Mouse (Mus musculus): ENCODE measurements around the gene Mtch2. TPM values are rescaled to one million over a fixed set of nuclear protein-coding genes. Genes with fewer than 3 reads are reported as not detected.
"Not testable (repeated sequence)": the region's sequence is repeated elsewhere in the genome, so short reads cannot be mapped to it uniquely, and the experiment has no call there.

Mtch2 gene
- 100 to 1,000 TPM; 146 to 150 TPM for total RNA-seq (2021)

DNA sequence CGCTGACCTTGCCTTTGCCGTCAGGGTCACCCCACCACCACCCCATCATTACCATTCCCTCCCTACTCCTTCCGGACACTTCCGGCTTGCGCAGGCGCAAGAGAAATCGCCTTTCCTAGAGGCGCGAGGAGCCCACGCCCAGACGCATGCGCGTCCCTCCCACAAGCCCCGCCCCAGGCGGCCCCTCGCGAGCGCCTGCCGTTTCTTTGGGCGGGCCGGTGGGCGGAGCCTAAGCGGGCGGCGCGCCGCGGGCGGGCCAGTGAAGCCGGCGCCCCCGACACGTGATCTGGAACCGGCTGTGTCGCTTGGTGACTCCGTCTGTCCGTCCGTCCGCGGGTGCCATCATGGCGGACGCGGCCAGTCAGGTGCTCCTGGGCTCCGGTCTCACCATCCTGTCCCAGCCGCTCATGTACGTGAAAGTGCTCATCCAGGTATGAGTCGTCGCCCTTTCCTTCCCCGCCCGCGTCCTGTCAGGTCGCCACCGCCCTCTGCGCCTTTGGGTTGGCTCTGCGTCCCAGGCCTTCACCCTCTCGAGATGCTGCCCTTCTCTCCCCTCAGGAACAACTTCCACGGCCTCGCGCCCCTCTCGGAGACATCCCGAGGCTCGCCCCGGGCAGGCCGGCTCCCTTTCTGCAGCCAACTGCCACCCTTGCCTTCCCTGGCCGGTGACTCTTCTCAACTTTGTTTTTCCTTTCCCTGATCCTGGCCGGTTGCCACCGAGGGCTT, at the start of gene Mtch2:
TSS of gene Mtch2 (plus strand) at position 201 of the 726 bp plus-strand sequence.
- DNase-seq (ENCODE audit: extremely low spot score in 1 of 2, low spot score in 2 of 2): peak; percentile 95 to 99
- intact Hi-C loops (cut with DNase I): loop anchor here (5.0 kb wide), 1 partner anchor 65 kb away; the partner anchor contains the start of gene Agbl2

GRCm38 (mm10) chr2:90808241-90809126, 38.5 kb upstream of the Mtch2 start:
- DNase-seq (ENCODE audit: extremely low spot score in 1 of 2, low spot score in 2 of 2): no peak
- intact Hi-C loops (cut with DNase I): no loop called here

GRCm38 (mm10) chr2:90810751-90811150, 36.2 kb upstream of the Mtch2 start:
- no peak for DNase-seq (ENCODE audit: extremely low spot score in 1 of 2, low spot score in 2 of 2)
- intact Hi-C loops (cut with DNase I): no loop called here

DNA sequence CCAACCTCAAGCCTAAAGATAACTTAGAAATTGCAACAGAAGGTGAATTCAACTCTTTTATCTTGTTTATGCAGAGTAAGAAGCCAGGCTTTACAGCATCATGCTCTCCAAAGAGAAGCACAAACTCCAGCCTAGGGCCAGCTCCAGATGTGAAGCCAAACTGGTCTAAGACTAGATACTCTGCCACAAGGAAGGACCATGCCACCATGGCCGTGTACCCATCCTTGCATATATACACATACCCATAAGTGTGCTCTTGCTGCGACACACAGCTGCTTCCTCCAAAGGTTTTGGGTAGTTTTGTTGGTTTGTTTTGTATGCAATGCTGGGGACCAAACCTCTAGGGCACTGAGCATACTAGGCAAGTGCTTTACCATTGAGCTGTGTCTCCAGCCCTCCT, 31.7 kb upstream of the Mtch2 start:
- intact Hi-C loops (cut with DNase I): no loop called here
- no peak for DNase-seq (ENCODE audit: extremely low spot score in 1 of 2, low spot score in 2 of 2)

GRCm38 (mm10) chr2:90816144-90816543, 30.8 kb upstream of the Mtch2 start:
- intact Hi-C loops (cut with DNase I): no loop called here
- no peak for DNase-seq (ENCODE audit: extremely low spot score in 1 of 2, low spot score in 2 of 2)

DNA sequence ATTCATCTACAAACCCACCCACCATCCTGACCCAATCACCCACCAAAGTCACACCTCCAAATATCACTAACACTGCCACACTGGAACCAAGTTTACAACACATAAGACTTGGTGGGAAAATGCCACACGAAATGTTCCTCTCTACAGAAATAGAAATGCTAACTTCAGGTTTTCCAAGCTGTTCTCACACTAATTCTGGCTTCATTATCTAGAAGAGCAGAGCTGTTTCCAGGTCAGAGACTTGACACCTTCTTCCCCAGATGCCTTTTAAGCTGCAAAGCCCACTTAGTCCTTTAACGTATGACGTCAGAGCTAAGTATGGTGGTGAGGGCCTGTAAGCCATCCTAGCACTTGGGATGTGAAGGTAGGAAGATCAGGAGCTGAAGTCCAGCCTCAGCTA, 28.2 kb upstream of the Mtch2 start:
- intact Hi-C loops (cut with DNase I): no loop called here
- no peak for DNase-seq (ENCODE audit: extremely low spot score in 1 of 2, low spot score in 2 of 2)

GRCm38 (mm10) chr2:90820894-90821293, 26.1 kb upstream of the Mtch2 start:
- intact Hi-C loops (cut with DNase I): no loop called here
- no peak for DNase-seq (ENCODE audit: extremely low spot score in 1 of 2, low spot score in 2 of 2)

DNA sequence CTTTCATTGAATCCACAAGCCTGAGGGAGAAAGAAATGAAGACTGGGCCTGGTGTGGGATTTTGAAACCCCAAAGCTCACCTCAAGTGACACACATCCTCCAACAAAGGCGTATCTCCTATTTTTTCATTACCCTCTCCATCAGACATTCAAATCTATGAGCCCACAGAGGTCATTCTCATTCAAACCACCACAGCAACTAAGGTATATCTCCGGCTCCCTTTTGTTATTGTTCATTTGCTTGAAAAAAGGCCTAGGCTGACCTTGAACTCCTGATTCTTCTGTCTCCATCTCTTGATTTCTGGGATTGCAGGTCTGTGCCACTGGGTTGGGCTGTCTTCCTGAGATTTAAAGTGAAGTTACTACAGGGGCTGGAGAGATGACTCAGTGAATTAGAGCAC, 24.0 kb upstream of the Mtch2 start:
- DNase-seq (ENCODE audit: extremely low spot score in 1 of 2, low spot score in 2 of 2): no peak
- intact Hi-C loops (cut with DNase I): no loop called here

GRCm38 (mm10) chr2:90823781-90824180, 23.2 kb upstream of the Mtch2 start:
- DNase-seq (ENCODE audit: extremely low spot score in 1 of 2, low spot score in 2 of 2): no peak

DNA sequence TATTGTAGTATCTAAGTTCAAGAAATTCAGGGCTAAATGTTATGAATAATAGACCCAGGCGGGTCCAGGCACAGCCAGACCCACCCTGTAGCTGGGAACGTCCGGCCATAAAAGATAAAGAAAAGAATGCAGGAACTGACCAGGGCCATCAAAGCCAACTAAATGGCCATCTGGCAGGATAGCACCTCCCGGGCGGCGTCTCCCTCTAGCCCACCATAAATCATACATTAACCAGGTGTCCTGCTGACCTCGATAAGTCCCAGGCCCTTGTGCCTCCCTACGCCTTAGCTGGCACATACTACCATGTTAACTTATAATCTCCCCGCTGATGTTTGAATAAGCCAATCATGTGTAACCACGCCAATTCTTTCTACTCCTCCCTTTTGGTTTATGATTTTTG, 22.4 kb upstream of the Mtch2 start:
- intact Hi-C loops (cut with DNase I); DNase-seq (ENCODE audit: extremely low spot score in 1 of 2, low spot score in 2 of 2): not testable (repeated sequence)

More at GRCm38 (mm10) chr2:90823781-90824180, 23.2 kb upstream of the Mtch2 start:
- intact Hi-C loops (cut with DNase I): no loop called here

DNA sequence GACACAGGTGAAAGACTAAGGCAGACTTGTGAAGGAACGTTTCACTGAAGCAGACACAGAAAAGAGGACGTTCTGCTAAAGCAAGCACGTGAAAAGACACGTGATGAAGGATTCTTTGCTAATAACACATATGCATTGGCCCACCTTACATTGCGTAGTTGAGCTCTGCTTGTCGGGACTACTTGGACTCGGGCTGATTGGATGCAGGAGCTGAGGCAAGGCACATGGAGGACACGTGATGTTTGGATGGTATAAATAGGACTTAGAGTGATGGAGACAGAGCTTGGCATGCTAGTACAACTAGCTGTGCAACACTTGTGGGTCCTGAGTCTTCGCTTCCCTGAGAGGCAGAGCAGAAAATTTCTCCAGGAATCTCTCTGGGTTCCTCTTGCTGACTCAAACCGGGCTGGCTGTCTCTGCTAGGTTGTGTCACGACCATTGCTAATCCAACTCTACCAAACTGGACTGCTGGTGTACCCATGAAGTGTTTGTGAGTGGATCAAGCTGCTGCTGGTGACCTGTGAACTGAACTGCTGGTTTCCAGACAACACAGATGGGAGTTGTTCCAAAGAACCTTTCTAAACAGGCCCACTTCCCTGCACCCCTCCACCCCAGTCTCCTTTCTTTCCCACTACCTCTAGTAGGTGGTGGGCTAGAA, 21.3 kb upstream of the Mtch2 start:
- intact Hi-C loops (cut with DNase I): no loop called here
- no peak for DNase-seq (ENCODE audit: extremely low spot score in 1 of 2, low spot score in 2 of 2)

DNA sequence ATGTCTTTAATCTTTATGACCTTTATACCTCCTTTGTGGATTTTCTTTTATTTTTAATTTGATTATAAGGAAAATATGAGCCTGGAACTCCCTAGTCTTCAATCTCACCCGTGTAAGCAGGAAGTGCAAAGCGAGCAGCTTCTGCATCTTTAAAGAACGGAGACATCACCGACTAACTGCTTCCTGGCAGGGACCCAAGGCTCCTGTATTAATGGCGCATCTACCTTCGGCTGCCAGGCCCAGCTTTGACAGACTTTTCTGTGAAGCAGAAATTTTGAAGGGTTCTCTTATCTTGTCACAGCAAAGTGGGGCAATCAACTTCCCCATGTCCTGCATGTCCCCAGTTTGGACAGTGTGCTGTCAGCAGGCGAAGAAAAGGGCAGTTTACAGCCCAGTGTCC, 18.2 kb upstream of the Mtch2 start:
- no peak for DNase-seq (ENCODE audit: extremely low spot score in 1 of 2, low spot score in 2 of 2)
- intact Hi-C loops (cut with DNase I): no loop called here

- DNase-seq (ENCODE audit: extremely low spot score in 1 of 2, low spot score in 2 of 2): no peak
Measured at GRCm38 (mm10) chr2:90833502-90833901, 13.5 kb upstream of the Mtch2 start.

GRCm38 (mm10) chr2:90838621-90839020, 8.3 kb upstream of the Mtch2 start:
- DNase-seq (ENCODE audit: extremely low spot score in 1 of 2, low spot score in 2 of 2): no peak
- intact Hi-C loops (cut with DNase I): no loop called here

More at GRCm38 (mm10) chr2:90833502-90833901, 13.5 kb upstream of the Mtch2 start:
- intact Hi-C loops (cut with DNase I): no loop called here

- intact Hi-C loops (cut with DNase I): no loop called here
- DNase-seq (ENCODE audit: extremely low spot score in 1 of 2, low spot score in 2 of 2): no peak
Measured at GRCm38 (mm10) chr2:90843666-90844065, 3.3 kb upstream of the Mtch2 start.

DNA sequence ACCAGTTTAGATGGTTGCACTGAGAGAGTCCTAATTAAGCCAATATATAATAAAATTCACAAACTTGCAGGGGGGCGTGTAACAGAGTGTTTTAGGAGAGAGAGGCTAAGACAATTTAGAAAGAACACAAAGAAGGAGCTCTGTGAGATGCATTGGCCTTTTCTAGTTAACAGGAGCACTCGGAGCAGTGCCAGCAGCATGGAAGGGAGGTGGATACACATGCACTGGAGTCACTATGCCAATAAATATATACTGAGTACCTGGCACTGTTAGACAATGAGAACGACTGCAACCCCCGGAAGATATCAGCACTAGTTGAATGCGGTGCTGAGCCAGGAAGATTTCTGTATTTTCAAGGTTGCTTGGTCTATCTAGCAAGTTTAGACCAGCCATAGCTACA, 2.7 kb upstream of the Mtch2 start:
- DNase-seq (ENCODE audit: extremely low spot score in 1 of 2, low spot score in 2 of 2): no peak
- intact Hi-C loops (cut with DNase I): no loop called here

DNA sequence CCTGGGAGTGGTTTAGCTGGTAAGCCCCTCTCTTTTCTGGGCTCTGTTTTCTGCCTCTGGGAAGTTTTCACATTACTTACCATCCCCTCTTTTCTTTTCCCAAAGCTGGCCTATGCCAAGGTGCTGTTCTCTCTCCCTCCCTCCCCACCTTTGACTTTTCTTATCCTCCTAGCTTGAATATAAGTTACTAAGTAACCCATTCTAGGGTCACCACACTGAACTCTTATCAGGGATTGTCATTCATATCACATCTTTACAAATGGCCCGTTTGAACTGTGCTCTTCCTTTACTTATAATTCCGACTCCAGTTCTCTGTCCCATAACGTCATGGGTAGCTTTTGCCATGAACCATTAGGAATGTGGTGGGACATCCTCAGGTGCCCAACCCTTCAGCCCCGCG, 1.7 kb upstream of the Mtch2 start:
- DNase-seq (ENCODE audit: extremely low spot score in 1 of 2, low spot score in 2 of 2): no peak
- intact Hi-C loops (cut with DNase I): loop anchor here (5.0 kb wide), 1 partner anchor 63 kb away; the partner anchor contains the start of gene Agbl2

DNA sequence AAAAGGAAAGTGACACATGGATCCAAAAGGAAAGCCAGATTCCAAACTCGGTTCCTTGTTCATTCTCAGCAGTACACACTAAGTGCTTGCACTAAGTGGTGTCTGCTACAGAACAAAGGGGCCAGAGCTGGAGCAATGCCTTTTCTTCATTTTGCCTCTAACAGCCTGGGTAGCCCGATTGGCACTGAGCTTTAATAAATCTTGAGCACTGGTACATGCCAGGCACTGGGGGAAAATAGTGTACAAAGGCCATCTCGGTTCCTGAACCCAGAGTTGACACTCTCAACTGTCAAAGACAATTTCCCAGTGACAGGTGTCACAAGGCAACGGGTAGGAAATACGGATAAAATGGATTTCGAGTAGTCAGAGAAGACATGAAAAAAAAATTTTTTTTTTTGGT, 784 bp upstream of the Mtch2 start:
- intact Hi-C loops (cut with DNase I): loop anchor here (5.0 kb wide), 1 partner anchor 64 kb away; the partner anchor contains the start of gene Agbl2
- peak in 1 of 2 experiments; percentile 53 for DNase-seq (ENCODE audit: extremely low spot score in 1 of 2, low spot score in 2 of 2)

- no peak for DNase-seq (ENCODE audit: extremely low spot score in 1 of 2, low spot score in 2 of 2)
- intact Hi-C loops (cut with DNase I): loop anchor here (5.0 kb wide), 1 partner anchor 64 kb away; the partner anchor contains the start of gene Agbl2
Measured at GRCm38 (mm10) chr2:90846597-90846954, 379 bp upstream of the Mtch2 start.

All from left cerebral cortex, postnatal 10 days (tissue).